Mouse (Mus musculus): ENCODE measurements around the gene Mtus2.
"Not testable (repeated sequence)": the region's sequence is repeated elsewhere in the genome, so short reads cannot be mapped to it uniquely, and the experiment has no call there.

Gene Mtus2

DNA sequence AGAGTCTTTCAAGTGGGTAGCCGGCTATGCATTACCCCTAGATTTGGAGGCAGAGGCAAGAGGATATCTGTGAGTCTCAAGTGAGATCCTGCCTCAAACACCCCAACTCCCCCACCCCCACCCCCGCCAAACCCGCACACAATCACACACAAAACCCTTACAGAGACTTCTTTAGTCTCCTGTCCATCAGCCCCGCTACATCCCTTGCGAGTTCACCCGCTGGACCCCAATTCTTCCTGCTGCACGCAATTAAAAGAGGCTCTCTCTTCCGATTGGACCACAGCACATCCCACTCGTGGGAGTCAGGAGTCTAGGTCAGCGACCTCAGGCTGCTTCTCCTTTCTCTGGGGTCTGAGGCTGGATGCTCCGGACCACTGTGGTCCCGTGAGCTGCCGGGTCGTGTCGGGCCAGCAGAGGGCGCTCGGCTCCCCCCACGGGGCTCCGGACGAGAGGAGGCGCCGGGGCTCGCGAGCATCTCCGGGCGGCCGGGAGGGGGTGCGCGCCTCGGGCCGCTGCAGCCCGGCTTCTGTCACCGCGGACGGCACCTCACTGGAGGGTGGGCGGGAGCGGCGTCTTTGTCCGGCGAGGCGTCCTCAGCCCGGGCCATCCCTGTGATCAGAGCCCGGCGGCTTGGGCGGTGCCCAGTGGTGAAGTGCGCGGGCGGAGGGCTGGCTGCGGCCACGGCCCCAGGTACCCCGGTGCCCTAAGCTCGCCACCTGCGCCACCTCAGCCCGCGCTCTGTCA is at the start of gene Mtus2:
Mtus2 (plus strand) TSS at position 500 of the 744 bp plus-strand sequence.
- peak; percentile 85 to 86 for DNase-seq (ENCODE audit: low spot score in 2 of 2)

DNA sequence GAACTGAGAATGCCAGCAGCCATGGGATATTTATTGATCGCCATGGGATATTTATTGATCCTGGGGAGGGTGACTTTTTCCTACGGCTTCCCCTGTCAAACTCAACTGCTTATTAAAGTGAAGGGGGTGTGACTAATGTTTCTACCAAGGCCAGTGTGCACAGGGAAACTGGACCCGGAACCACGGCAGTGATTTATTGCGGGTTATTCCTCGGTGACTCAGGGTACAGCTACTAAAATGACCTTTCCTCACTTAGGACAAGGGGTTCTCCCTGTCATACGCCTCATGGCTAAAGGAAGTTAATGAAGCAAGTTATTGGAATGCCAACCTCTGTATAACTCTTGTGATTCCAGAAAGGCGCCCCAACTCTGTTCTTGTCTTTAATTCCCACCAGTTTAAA is 49.3 kb upstream of the Mtus2 start:
- no peak for DNase-seq (ENCODE audit: low spot score in 2 of 2)

DNA sequence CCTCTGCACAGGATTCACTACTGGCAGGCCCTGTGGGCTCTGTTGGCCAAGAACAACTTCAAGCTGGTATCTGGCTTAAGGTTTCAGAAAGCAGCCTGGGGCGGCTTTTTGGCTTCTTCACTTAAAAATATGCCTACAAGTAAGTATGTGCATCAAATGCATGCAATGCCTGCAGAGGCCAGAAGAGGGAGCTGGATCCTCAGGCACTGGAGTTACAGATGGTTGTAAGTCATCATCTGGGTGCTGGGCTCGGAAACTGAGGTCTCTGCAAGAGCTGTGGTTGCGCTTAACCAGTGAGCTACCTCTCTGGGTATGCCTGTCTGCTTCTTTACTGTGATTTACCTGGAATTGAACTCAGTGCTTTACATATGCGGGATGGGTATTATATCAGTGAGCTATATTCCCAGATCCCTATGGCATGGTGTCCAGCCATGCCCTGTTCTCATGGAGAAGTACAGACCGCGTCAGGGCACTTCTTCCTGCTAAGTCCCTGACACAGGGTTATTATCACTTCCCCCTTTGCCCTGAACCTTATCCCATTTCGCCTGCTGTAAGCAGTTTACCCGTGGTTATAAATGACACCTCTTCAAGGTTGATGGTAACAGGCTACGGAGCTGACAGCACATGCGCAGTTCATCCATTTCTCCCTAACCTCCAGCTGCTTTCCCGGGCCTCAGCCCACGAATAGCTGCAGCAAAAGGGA is 46.2 kb upstream of the Mtus2 start:
- DNase-seq (ENCODE audit: low spot score in 2 of 2): no peak

DNA sequence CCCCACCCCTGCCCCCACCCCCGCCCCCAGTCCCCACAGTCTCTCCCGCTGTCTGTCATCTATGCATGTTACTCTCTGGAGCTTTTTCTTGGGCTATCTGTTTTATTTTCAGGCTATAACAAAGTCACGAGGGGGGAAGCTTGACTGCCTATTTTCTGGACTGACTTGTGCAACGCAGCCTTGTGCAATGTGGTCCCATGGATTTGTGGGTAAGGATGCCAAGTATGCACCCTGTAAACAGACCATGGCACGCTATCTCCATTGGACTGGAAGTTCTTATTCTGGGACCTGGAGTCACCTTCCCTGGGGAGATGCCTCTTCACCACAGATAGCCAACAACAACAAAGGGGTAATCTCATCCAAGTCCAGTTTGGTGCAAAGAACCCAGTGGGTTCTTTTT is 45.4 kb upstream of the Mtus2 start:
- no peak for DNase-seq (ENCODE audit: low spot score in 2 of 2)

DNA sequence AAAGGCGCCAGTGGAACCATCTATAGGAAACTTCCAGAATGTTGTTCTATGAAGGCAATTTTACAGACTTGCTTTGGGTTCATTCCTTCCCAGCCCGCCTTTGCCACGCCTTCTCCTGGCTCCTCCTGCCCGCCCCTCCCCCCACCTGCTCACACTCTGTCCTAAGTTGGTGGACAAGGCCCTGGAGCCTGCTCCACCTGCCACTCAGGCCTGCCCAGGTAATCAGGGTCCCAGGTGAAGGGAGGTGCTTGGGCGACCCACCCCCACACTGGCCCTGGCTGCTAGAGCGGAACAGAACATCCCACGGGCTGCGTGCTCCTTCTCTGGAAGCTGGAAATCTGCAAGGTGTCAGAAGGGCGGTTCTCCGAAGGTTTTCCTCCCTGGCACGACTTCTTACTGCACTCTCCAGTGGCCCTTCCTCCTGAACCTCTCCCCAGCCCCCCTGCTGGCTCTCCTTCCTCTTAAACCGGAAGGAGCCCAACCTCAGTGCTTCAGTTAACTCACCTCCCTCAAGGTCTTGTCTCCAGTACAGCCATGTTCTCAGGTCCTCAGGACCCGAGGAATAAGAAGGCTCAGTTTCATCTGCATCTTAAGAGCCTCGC is 43.8 kb upstream of the Mtus2 start:
- DNase-seq (ENCODE audit: low spot score in 2 of 2): no peak

DNA sequence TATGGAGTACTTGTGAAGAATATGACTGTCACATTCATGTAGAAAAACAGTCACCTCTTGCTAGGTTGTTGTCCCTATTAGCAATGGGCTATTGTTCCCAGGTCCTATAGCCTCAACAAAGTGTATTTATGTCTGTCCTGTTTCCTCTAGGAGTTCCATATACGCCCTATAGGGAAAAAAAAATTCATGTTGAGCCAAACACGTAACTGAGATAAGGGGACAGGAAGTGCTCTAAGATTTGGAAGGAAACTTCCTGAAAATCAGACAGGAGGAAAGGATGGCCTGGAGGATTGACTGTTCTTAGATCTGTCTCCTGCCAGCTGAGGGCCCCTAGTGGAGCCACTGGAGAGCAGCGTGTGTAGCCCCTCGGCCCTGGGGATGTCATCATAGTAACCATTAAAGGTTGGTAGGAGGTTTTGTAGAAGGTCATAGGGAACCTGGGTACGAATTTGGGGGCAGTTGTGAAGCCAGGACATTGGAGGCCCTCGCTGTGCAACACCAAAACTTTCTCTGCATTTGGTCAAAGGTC is 42.0 kb upstream of the Mtus2 start:
- no peak for DNase-seq (ENCODE audit: low spot score in 2 of 2)

DNA sequence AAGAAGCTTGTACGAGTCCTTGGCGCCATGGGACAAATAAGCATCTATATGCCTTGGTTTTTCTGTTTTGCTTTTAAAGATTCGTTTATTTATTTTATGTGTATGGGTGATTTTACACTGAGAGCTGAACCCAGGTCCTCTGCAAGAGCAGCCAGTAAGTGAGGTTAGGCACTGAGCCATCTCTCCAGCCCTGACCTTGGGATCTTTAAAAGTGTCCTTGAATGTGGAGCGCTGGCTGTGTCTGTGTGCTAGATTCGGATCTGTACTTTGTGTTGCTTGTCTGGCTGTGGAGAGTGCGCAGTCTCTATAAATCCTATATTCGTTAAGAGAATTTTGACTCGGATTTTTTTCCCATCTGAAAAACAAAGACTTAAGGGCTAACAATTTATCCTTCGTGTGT is 40.9 kb upstream of the Mtus2 start:
- no peak for DNase-seq (ENCODE audit: low spot score in 2 of 2)

DNA sequence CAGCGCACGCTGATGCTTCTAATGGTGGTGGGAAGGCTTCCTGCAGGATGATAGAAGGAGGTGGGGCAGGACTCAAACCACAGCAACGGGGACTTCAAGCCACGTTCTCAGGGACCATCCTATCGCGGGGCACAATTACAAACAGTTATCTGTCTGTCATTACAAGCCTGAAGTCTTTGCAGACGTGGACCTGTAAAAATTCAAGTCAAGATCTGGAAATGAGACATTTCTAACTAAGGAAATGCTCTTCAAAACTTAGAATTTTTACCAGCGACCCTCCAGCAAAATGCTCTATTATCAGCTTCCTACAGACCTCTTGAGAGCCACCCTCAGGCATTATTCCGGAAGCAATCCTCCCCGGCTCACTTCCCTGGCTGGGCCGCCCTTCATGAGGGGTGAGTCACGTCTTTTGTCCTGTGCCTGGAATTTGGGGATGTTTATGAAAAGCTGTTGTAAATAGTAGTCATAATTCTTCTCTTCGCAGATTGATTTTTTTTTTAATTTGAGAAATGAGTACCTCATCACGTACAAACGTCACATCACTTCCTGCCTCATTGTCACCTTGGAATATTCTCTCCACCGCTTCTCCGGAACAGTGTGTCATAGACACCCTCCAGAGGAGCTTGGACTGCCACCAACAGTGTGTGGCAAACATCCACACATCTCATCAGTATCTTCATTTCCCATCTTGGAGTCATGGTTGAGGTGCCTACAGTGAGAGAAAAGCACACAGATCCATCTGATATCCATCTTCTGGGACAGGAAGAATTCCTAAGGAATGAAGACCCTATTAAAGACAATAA is 38.9 kb upstream of the Mtus2 start:
- no peak for DNase-seq (ENCODE audit: low spot score in 2 of 2)

DNA sequence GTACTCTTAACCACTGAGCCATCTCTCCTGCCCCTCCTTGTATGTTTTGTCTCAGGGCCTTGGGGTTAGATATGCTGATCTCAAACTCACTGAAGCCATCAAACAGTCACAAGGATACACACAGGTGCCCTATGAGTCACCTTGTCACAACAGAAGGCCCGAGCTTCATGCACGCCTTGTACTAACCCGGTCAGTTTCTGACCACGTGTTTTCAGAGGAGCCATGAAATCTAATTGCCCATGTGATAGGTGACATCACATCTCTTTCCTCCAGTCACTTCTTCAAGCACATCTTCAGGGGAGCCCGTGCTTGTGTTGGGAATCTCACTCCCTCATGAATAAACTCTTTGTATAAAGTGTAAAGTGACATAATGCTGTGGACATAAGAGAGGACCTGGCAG is 32.5 kb upstream of the Mtus2 start:
- DNase-seq (ENCODE audit: low spot score in 2 of 2): no peak

DNA sequence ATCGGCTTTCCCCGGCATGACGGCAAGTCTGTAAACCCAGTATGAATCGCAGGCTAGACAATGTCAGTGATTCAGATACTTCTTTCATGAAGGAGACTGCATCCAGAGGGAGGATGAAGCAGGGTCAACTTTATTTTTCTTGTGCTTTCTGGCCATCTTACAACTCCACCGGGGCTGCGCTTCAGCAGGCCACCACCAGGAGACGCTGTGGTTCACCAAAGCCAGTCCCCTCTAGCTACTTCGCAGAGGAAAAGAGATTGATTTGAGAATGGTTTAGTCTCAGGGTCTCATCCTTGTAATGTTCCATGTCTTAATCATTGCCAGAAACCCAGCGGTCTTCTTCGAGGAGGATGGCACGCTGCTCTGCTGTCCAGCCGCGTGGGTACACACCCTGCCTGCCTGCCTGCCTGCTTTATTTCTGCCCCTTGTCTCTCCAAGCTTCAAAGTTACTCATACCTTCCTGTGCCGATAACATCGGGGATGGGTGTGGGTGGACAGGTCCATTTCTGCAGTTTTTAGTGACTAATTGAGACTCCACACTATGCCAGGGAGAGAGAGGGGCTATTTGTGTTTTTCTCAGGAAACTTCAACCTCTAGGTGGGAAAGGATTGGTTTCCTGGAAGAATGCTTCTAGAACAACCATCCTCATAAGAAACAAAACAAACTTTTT is 31.1 kb upstream of the Mtus2 start:
- DNase-seq (ENCODE audit: low spot score in 2 of 2): no peak

DNA sequence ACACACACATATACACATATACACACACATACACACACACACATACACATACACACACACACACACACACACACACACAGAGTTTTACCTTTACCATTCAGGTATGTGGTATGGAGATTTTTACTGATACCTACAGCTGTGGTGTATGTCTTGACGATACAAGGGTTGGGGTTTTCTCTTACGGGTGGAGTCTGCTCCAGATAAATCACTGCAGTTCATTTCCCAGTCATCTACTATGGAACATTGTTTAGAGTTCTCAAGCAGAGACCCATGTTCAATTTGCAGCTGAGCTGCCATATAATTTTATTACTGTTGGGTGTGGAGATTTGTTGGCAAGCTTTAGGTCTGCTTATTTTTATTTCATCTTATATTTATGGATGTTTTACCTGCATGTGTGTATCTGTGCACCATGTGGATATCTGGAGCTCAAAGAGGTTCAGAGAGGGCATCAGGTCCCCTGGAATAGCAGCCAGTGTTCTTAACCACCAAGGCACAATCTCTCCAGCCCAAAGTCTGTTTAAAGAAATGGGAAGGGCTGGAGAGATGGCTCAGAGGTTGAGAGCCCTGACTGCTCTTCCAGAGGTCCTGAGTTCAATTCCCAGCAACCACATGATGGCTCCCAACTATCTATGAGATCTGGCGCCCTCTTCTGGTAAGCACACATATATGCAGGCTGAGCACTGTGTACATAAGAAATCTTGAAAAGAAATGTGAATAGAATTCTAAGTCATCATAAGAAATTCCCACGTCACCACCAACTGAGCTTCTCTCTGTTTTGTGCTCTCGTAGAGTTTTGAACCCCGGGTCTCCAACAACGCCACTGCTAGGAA is 28.2 kb upstream of the Mtus2 start:
- no peak for DNase-seq (ENCODE audit: low spot score in 2 of 2)

DNA sequence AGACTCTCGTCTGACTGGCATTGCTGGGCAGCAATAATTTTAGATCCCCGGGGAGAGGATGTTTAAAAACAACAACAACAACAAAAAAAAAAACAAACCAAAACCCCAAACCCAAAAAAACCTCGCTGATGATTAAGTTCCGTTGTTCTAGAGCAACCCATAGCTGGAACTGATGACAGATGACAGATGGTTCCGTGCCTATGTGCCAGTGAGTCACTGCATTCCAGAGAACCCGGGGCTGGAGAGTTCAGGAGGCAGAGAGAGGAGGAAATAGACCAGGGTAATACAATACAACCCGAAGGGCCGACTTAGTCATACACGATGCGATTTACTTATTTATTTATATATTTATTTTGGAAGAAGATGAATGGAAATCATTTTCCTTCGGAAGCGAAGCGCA is 22.0 kb upstream of the Mtus2 start:
- DNase-seq (ENCODE audit: low spot score in 2 of 2): no peak

DNA sequence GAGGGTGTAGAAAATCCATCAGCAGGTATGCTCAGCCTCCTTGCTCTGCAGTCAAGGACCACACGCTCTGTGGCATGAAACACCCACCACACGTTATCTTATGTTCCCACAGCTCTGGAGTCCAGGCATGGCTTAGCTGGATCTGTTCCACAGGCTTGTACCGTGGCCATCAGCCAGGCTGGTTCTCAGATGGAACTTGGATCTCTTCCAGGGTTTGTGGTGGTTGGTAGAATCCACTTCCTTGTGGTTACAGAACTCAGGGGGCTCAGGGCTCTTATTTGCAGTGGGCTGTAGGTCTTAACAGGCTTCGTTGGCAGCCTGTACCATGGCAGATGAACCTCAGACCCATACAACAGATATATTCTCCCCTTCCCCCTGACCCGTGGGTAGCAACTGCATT is 17.9 kb upstream of the Mtus2 start:
- DNase-seq (ENCODE audit: low spot score in 2 of 2): no peak

DNA sequence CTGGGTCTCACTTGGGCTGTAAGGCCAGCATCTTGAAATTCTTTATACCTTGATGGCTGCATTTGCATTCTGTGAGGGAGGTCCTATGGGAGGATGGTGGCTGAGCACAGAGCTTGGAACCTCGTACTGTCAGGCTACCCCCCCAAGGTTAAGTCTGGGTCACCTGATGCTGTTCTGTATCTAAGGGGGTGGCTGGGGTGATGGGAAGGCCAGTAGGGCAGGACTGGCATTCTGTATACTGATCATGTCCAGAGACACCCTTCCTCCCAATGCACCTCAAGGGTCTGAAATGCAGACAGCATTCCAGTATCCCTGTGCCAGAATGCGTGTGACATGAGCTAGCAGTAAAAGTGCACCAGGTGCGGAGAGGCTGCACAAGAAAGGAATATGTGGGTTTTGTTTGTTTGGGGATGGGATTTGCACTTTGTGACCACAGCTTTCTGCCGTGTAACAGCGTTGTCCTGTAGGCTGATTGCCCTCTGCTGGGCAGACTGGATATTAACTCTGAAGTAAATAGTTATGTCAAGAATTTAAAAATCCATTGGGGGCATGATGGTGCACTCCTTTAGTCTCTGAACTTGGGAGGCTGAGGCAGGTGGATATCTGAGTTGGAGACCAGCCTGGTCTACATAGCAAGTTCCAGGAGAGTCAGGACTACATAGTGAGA is 12.0 kb upstream of the Mtus2 start:
- no peak for DNase-seq (ENCODE audit: low spot score in 2 of 2)

DNA sequence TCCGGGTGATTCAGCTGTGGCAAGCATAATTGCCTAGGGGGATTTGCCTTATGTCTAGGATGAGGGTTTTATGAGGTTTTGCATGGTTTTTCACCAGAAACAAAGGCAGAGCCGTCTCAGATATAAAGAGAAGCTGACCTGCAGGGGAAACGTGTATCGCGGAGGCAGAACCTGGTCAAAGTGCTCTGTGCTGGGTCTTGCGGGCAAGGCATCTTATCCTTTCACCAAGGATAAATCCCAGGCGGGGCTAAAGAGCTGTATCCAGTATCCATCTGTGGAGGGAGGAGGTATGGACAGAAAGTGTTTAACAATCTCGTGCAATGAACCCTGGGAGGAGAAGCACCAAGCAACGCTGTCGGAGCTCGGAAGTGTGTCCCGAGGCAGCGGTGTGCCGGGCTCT is 7.2 kb upstream of the Mtus2 start:
- no peak for DNase-seq (ENCODE audit: low spot score in 2 of 2)

DNA sequence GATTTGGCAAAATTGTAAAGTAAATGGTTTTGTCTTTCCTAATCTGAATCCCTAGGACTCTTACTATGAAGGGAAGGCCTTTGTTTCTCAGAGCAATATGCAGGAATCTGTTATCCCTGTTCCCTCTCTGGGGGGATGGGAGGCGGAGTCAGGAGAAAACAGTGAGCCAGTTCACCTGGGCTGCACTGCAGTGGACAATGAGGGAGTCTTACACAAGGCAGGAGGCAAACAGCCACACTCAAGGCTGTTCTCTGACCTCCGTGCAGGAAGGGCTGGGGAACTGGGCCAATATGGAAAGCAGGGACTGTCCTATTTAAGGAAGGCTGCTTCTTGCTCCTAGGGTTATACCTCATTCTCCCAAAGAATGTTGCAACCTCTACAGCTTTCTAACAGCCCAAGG is 5.4 kb upstream of the Mtus2 start:
- no peak for DNase-seq (ENCODE audit: low spot score in 2 of 2)

DNA sequence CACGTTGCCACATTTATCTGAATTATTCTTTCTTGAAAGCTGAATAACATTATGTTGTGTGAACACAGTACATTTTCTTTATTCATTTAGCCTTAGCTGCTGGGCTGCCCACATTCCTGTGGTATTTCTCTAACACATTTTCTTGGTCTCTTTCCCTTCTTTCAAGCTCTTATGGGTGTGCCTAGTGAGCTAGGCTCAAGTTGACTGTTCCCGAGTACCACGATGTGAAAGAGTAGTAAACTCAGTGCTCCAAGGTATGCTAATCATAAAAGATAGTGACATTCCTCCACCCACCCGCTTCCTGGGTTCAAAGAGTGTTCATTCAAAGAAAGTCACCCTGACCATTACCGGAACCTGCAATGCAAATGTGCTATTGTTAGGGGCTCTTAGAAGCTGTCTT is 3.9 kb upstream of the Mtus2 start:
- not testable (repeated sequence) for DNase-seq (ENCODE audit: low spot score in 2 of 2)

DNA sequence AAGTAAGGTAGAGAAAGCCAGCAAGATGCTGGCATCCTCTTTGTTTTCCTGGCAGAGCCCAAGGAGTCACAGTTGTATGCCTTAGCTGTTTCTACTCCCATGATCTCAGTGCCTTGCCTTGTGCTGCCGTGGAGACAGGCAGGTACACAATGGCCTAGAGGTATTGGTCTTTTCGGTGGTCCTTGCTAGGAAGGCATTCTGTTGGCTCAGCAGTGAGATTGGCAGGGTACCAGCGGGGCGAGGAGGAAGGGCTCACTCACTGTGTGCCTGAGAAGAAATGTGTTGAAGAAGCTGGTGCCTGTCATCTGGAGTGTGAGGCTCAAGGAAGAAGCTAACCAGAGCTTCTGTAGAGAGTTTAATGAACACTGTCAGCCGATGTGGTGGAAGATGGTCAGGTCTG is 1.4 kb upstream of the Mtus2 start:
- DNase-seq (ENCODE audit: low spot score in 2 of 2): no peak

DNA sequence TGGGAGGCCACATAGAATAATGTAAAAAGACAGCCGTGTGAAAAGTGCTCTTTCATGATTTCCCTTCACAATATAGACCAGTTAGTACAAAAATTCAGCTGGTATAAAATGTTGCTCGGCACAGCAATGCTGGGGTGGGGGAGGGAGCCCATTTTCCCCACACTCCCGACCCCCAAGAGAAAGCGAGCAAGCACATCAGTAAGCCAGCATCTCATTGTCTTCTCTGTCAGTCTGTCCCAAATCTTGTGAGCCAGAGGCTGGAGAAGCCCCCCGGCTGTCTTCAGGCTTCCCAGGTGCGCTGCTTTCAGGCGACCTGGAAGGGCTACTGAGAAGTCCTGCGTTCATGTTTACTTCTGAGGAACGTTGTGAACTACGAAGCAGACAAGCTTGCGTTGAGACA is 699 bp upstream of the Mtus2 start:
- no peak for DNase-seq (ENCODE audit: low spot score in 2 of 2)
